Mouse (Mus musculus): ENCODE measurements around the gene Immt.

DNA sequence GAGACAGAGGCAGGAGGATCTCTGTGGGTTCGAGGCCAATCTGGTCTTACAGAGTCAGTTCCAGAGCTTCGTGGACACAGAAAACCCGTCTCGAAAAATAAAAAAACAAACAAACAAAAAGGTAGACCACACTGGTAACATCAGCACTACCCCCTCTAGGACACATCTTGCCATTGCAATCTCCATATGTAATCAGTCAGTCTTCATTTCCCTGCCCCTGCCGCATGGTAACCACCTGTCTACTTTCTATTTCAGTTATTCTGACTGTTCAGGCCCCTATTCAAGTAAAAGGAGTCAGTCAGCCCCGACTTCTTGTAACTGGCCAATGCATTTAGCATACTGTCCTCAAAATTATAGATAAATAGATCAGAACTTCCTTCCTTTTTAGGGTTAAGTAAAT lies 78.7 kb downstream of the Immt start:
- TF ChIP-seq CTCF (IDR thresholded peaks at IDR 0.05; ENCODE audit: low read depth, low read length): no peak
- no peak for TF ChIP-seq POLR2A (IDR thresholded peaks at IDR 0.05; ENCODE audit: extremely low read depth, insufficient read depth, low read length)
